Mouse (Mus musculus): ENCODE results near the gene Trit1. TPM values are rescaled to one million over a fixed set of nuclear protein-coding genes. Genes with fewer than 3 reads are reported as not detected.
"Not testable (repeated sequence)": the region's sequence is repeated elsewhere in the genome, so short reads cannot be mapped to it uniquely, and the experiment has no call there.

The Trit1 gene
- polyA plus RNA-seq, 1 experiment from 2014 or later: 16.7 TPM

DNA sequence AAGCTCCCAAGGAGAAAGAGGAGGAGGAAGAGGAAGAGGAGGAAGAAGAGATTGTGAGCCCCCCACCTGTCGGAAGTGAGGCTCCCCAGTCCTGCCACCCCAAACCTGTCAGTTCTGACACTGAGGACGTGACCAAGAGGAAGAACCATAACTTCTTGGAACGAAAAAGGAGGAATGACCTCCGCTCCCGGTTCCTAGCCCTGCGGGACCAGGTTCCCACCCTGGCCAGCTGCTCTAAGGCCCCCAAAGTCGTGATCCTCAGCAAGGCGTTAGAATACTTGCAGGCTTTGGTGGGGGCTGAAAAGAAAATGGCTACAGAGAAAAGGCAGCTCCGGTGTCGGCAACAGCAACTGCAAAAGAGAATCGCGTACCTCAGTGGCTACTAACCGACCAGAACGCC lies 16.3 kb upstream of the Trit1 start:
- Histone ChIP-seq H3K27me3 (replicated peaks) (0 out of 2 replicates have a peak, but pooled peaks cover 2% of the 10 kb centered on the region), H3K36me3 (no peaks in the 10 kb centered on the region), H3K4me3 (replicated peaks) (no peak overlapping the region), H3K9me3 (no peaks in the 10 kb centered on the region), H3K4me2 (replicated peaks) (no peak overlapping the region), H3K9ac (no peak overlapping the region), H3K27ac (no peak overlapping the region), H3K4me1 (replicated peaks) (peaks cover 20% of the 10 kb centered on the region)
- 86% methylated on average over 14 of the region's 14 CpGs for WGBS
- ATAC-seq: no peak

- 0 out of 2 replicates have a peak, but pooled peaks cover 2% of the 10 kb centered on the region for H3K27me3 ChIP-seq (replicated peaks)
- no peaks in the 10 kb centered on the region for H3K9me3 ChIP-seq
- H3K36me3 ChIP-seq: no peaks in the 10 kb centered on the region
- peaks cover 23% of the 10 kb centered on the region for H3K4me1 ChIP-seq (replicated peaks)
- no peak for ATAC-seq
- H3K27ac ChIP-seq: no peak overlapping the region
- WGBS: 76% methylated on average over 17 of the region's 17 CpGs
- H3K4me2 ChIP-seq (replicated peaks): no peak overlapping the region
- H3K4me3 ChIP-seq (replicated peaks): no peak overlapping the region
- H3K9ac ChIP-seq: no peak overlapping the region
Measured at GRCm38 (mm10) chr4:123000617-123001342, 15.6 kb upstream of the Trit1 start.

GRCm38 (mm10) chr4:123005054-123005966 lies 11.1 kb upstream of the Trit1 start:
- Histone ChIP-seq H3K4me1 (replicated peaks) (peaks cover 10% of the 10 kb centered on the region; the same call in 1 of the 2 replicates), H3K9me3 (no peaks in the 10 kb centered on the region), H3K27ac (no peak overlapping the region), H3K9ac (no peak overlapping the region), H3K36me3 (no peaks in the 10 kb centered on the region), H3K4me3 (replicated peaks) (no peak overlapping the region), H3K4me2 (replicated peaks) (peak overlapping the region; percentile 34), H3K27me3 (replicated peaks) (no peaks in the 10 kb centered on the region)
- ATAC-seq: 0 out of 2 replicates have a peak, but pooled peaks have one; percentile 41
- WGBS: 22% methylated on average over 15 of the region's 15 CpGs

DNA sequence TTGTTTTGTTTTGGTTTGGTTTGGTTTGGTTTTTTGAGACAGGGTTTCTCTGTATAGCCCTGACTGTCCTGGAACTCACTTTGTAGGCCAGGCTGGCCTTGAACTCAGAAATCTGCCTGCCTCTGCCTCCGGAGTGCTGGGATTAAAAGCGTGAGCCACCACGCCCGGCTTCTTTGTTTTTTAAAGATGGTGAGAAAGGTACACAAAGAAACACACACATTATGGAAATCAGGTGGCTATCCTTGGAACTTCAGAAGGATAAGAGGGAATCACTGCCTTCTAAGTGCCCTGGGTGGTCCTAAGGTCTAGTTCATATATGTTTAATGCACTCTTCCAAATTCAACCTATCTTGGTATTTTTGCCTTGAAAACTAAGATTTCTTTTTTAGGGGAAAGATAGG lies 3.9 kb upstream of the Trit1 start:
- not testable (repeated sequence) for H3K9me3 ChIP-seq; H3K4me1 ChIP-seq (replicated peaks); H3K4me3 ChIP-seq (replicated peaks); H3K27ac ChIP-seq; H3K4me2 ChIP-seq (replicated peaks); H3K27me3 ChIP-seq (replicated peaks); H3K9ac ChIP-seq; ATAC-seq; H3K36me3 ChIP-seq
- WGBS: 94% methylated on average over 4 of the region's 4 CpGs

DNA sequence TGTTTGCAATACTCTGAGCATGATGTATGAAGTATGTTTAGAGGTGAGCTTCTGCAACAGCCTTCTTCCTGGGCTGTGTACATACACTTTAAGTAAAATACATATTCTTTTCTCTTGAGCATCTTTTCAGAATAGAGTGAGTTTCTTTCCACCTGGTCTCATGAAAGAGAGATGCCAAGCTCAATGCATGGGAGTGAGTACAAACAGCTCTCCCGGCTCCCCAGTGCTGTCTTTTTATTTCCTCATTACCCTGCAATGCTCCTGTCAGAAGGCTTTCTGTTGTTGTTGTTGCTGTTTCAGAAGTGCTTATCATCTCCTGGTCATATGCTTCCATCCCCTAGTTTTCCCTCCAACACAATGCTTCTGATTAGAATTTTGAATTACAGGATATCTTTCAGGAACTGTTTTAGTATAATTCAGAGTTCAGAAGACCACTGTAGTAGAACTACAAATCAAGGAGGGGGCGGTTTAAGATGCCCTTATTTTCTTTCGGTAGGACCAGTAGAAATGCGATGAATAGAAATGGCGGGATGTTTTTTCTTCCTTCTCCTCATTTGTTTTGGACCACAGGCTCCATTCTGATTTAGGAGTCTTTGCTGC lies 3.0 kb upstream of the Trit1 start:
- no peak overlapping the region for H3K4me2 ChIP-seq (replicated peaks)
- no peaks in the 10 kb centered on the region for H3K27me3 ChIP-seq (replicated peaks)
- H3K9ac ChIP-seq: no peak overlapping the region
- no peak overlapping the region for H3K4me3 ChIP-seq (replicated peaks)
- 63% methylated on average over 5 of the region's 5 CpGs for WGBS
- peaks cover 10% of the 10 kb centered on the region for H3K4me1 ChIP-seq (replicated peaks)
- H3K9me3 ChIP-seq: no peaks in the 10 kb centered on the region
- no peak overlapping the region for H3K27ac ChIP-seq
- H3K36me3 ChIP-seq: no peaks in the 10 kb centered on the region
- ATAC-seq: no peak

- H3K4me2 ChIP-seq (replicated peaks): no peak overlapping the region
- no peak for ATAC-seq
- no peak overlapping the region for H3K4me3 ChIP-seq (replicated peaks)
- no peaks in the 10 kb centered on the region for H3K36me3 ChIP-seq
- no peak overlapping the region for H3K27ac ChIP-seq
- WGBS: 41% methylated on average over 3 of the region's 3 CpGs
- H3K4me1 ChIP-seq (replicated peaks): peaks cover 13% of the 10 kb centered on the region
- no peaks in the 10 kb centered on the region for H3K27me3 ChIP-seq (replicated peaks)
- no peak overlapping the region for H3K9ac ChIP-seq
- no peaks in the 10 kb centered on the region for H3K9me3 ChIP-seq
Measured at GRCm38 (mm10) chr4:123013949-123014406, 2.4 kb upstream of the Trit1 start.

DNA sequence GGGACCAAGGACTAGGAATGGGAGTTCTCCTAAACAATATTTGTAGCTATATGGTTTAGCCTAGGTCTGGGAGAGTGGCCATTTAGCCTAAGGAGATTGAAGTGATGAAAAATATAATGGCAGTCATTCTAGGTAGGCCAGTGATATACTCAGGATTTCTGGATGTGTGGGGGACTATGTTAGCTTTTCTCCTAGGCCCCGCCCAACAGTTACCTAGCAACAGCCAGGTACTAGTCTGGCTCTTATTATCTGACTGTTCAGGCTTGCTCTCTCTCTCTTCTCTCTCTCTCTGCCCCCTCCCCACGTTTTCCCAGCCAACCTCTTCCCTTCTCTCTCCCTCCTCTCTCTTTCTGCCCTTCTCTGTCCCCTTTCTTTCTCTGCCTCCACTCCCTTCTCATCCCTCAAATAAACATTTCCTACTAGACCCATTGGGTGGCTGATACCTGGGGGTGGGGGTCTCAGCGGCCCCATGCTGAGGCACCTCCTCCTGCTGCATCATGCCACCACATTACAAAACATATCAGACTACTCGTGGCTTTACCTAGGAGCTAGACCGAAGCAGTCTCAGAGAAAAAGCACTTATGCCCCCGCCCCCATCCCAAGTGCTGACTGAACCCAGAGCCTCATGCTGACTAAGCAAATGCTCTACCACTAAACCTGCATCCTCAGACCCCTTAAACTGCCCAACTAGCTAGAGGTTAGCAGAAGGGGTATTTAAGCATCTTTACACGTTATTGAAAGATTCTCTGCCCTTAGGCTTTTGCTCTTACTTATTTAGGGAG lies 1.7 kb upstream of the Trit1 start:
- Histone ChIP-seq H3K4me1 (replicated peaks) (peaks cover 13% of the 10 kb centered on the region), H3K9me3 (no peaks in the 10 kb centered on the region), H3K36me3 (no peaks in the 10 kb centered on the region), H3K27ac (no peak overlapping the region), H3K4me2 (replicated peaks) (no peak overlapping the region), H3K9ac (no peak overlapping the region), H3K27me3 (replicated peaks) (no peaks in the 10 kb centered on the region), H3K4me3 (replicated peaks) (no peak overlapping the region)
- WGBS: 37% methylated on average over 7 of the region's 7 CpGs
- no peak for ATAC-seq

GRCm38 (mm10) chr4:123021591-123021990 lies 5.2 kb downstream of the Trit1 start:
- Histone ChIP-seq H3K27me3 (replicated peaks) (no peaks in the 10 kb centered on the region), H3K4me3 (replicated peaks) (no peak overlapping the region), H3K4me1 (replicated peaks) (peaks cover 13% of the 10 kb centered on the region), H3K36me3 (no peaks in the 10 kb centered on the region; the same call in 1 of the 2 replicates), H3K9ac (no peak overlapping the region), H3K4me2 (replicated peaks) (no peak overlapping the region), H3K27ac (no peak overlapping the region), H3K9me3 (no peaks in the 10 kb centered on the region)
- no peak for ATAC-seq
- 92% methylated on average over 3 of the region's 3 CpGs for WGBS

DNA sequence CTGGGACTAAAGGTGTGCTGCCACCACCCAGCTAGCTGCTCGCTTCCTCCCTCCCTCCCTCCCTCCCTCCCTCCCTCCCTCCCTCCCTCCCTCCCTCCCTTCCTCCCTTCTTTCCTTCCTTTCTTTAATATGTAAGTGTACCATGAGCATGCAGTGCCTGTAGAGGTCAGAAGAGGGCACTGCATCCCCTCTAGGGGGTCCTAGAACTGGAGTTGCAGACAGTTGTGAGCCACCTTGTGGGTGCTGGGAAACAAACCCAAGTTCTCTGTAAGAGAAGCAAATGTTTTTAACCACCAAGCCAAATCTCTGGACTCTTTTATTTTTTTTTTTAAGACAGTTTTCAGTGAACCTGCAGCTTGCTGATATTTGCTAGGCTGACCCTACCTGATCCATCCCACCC lies 6.5 kb downstream of the Trit1 start:
- H3K4me3 ChIP-seq (replicated peaks): no peak overlapping the region
- no peak overlapping the region for H3K4me2 ChIP-seq (replicated peaks)
- ATAC-seq: no peak
- H3K27ac ChIP-seq: no peak overlapping the region
- H3K9me3 ChIP-seq: no peaks in the 10 kb centered on the region
- WGBS: 100% methylated on average over 1 of the region's 1 CpGs
- no peaks in the 10 kb centered on the region for H3K27me3 ChIP-seq (replicated peaks)
- peaks cover 8% of the 10 kb centered on the region for H3K4me1 ChIP-seq (replicated peaks)
- H3K9ac ChIP-seq: no peak overlapping the region
- H3K36me3 ChIP-seq: no peaks in the 10 kb centered on the region; the same call in 1 of the 2 replicates

- WGBS: 75% methylated on average over 2 of the region's 2 CpGs
- no peak for ATAC-seq
- Histone ChIP-seq H3K27me3 (replicated peaks) (no peaks in the 10 kb centered on the region), H3K4me1 (replicated peaks) (no peaks in the 10 kb centered on the region), H3K36me3 (no peaks in the 10 kb centered on the region; the same call in 1 of the 2 replicates), H3K4me3 (replicated peaks) (no peak overlapping the region), H3K9ac (no peak overlapping the region), H3K4me2 (replicated peaks) (no peak overlapping the region), H3K9me3 (no peaks in the 10 kb centered on the region), H3K27ac (no peak overlapping the region)
Measured at GRCm38 (mm10) chr4:123025418-123025817, 9.0 kb downstream of the Trit1 start.

GRCm38 (mm10) chr4:123026161-123026560 lies 9.8 kb downstream of the Trit1 start:
- no peaks in the 10 kb centered on the region for H3K4me1 ChIP-seq (replicated peaks)
- H3K9me3 ChIP-seq: no peaks in the 10 kb centered on the region
- H3K27me3 ChIP-seq (replicated peaks): no peaks in the 10 kb centered on the region
- no peak overlapping the region for H3K27ac ChIP-seq
- ATAC-seq: no peak
- H3K9ac ChIP-seq: no peak overlapping the region
- WGBS: 97% methylated on average over 13 of the region's 13 CpGs
- no peaks in the 10 kb centered on the region; the same call in 1 of the 2 replicates for H3K36me3 ChIP-seq
- H3K4me3 ChIP-seq (replicated peaks): no peak overlapping the region
- H3K4me2 ChIP-seq (replicated peaks): no peak overlapping the region
